Mouse (Mus musculus): Measurements from ENCODE around the gene C4b. TPM values are rescaled to one million over a fixed set of nuclear protein-coding genes. Genes with fewer than 3 reads are reported as not detected.

The C4b gene
- polyA plus RNA-seq, 1 experiment from 2014 or later = not detected

Small RNA genes within 50 kb of the gene (microRNA-seq; reads per million reads assigned to microRNA genes)
- gene Gm27471 = not detected

Other genes starting within 250 kb of the C4b start
- gene Btnl6, start 226.5 kb downstream of the C4b start, polyA plus RNA-seq (2016; fragmentation: Nextera tagmentation; extraction: Ambion mirVana) = not detected in 2 replicates
- gene Notch4, start 179.6 kb downstream of the C4b start, polyA plus RNA-seq (2016; fragmentation: Nextera tagmentation; extraction: Ambion mirVana) = 6.9 and 9.5 TPM in 2 replicates
- gene Gpsm3, start 154.1 kb downstream of the C4b start, polyA plus RNA-seq (2016; fragmentation: Nextera tagmentation; extraction: Ambion mirVana) = 2.0 and 2.7 TPM in 2 replicates
- 16.6 and 17.8 TPM in 2 replicates for gene Pbx2, start 152.6 kb downstream of the C4b start, polyA plus RNA-seq (2016; fragmentation: Nextera tagmentation; extraction: Ambion mirVana)
- gene Ager, start 146.0 kb downstream of the C4b start, polyA plus RNA-seq (2016; fragmentation: Nextera tagmentation; extraction: Ambion mirVana) = 2.6 and 2.9 TPM in 2 replicates
- 241 and 247 TPM in 2 replicates for gene Rnf5, start 140.2 kb downstream of the C4b start, polyA plus RNA-seq (2016; fragmentation: Nextera tagmentation; extraction: Ambion mirVana)
- 70.5 and 73.9 TPM in 2 replicates for gene Agpat1, start 139.6 kb downstream of the C4b start, polyA plus RNA-seq (2016; fragmentation: Nextera tagmentation; extraction: Ambion mirVana)
- 3.2 and 4.6 TPM in 2 replicates for gene Egfl8, start 127.9 kb downstream of the C4b start, polyA plus RNA-seq (2016; fragmentation: Nextera tagmentation; extraction: Ambion mirVana)
- gene Ppt2, start 115.4 kb downstream of the C4b start, polyA plus RNA-seq (2016; fragmentation: Nextera tagmentation; extraction: Ambion mirVana) = 20.3 and 21.2 TPM in 2 replicates
- 2.9 and 3.9 TPM in 2 replicates for gene Prrt1, start 114.3 kb downstream of the C4b start, polyA plus RNA-seq (2016; fragmentation: Nextera tagmentation; extraction: Ambion mirVana)
- gene Fkbpl, start 99.1 kb downstream of the C4b start, polyA plus RNA-seq (2016; fragmentation: Nextera tagmentation; extraction: Ambion mirVana) = 13.9 and 14.6 TPM in 2 replicates
- 107 and 109 TPM in 2 replicates for gene Atf6b, start 96.7 kb downstream of the C4b start, polyA plus RNA-seq (2016; fragmentation: Nextera tagmentation; extraction: Ambion mirVana)
- 0.03 and 0.04 TPM in 2 replicates for gene Tnxb, start 73.3 kb downstream of the C4b start, polyA plus RNA-seq (2016; fragmentation: Nextera tagmentation; extraction: Ambion mirVana)
- gene Cyp21a1, start 60.7 kb upstream of the C4b start, polyA plus RNA-seq (2016; fragmentation: Nextera tagmentation; extraction: Ambion mirVana) = not detected in 2 replicates
- 28.6 and 32.7 TPM in 2 replicates for gene Stk19, start 93.1 kb upstream of the C4b start, polyA plus RNA-seq (2016; fragmentation: Nextera tagmentation; extraction: Ambion mirVana)
- gene Dxo, start 93.1 kb upstream of the C4b start, polyA plus RNA-seq (2016; fragmentation: Nextera tagmentation; extraction: Ambion mirVana) = 72.9 and 77.6 TPM in 2 replicates
- gene Skiv2l, start 106.3 kb upstream of the C4b start, polyA plus RNA-seq (2016; fragmentation: Nextera tagmentation; extraction: Ambion mirVana) = 61.8 and 64.8 TPM in 2 replicates
- 124 and 133 TPM in 2 replicates for gene Nelfe, start 106.5 kb upstream of the C4b start, polyA plus RNA-seq (2016; fragmentation: Nextera tagmentation; extraction: Ambion mirVana)
- gene Cfb, start 118.6 kb upstream of the C4b start, polyA plus RNA-seq (2016; fragmentation: Nextera tagmentation; extraction: Ambion mirVana) = 2.9 and 3.6 TPM in 2 replicates
- 9.2 and 10.4 TPM in 2 replicates for gene Zbtb12, start 135.6 kb upstream of the C4b start, polyA plus RNA-seq (2016; fragmentation: Nextera tagmentation; extraction: Ambion mirVana)
- gene Gm20547, start 138.2 kb upstream of the C4b start, polyA plus RNA-seq (2016; fragmentation: Nextera tagmentation; extraction: Ambion mirVana) = not detected in 2 replicates
- gene C2, start 154.4 kb upstream of the C4b start, polyA plus RNA-seq (2016; fragmentation: Nextera tagmentation; extraction: Ambion mirVana) = 1.3 and 1.6 TPM in 2 replicates
- gene Ehmt2, start 154.6 kb upstream of the C4b start, polyA plus RNA-seq (2016; fragmentation: Nextera tagmentation; extraction: Ambion mirVana) = 111 and 114 TPM in 2 replicates
- gene Slc44a4, start 170.6 kb upstream of the C4b start, polyA plus RNA-seq (2016; fragmentation: Nextera tagmentation; extraction: Ambion mirVana) = not detected in 2 replicates
- gene Neu1, start 187.4 kb upstream of the C4b start, polyA plus RNA-seq (2016; fragmentation: Nextera tagmentation; extraction: Ambion mirVana) = 16.2 and 16.9 TPM in 2 replicates
- gene Hspa1b, start 215.4 kb upstream of the C4b start, polyA plus RNA-seq (2016; fragmentation: Nextera tagmentation; extraction: Ambion mirVana) = 0.11 and 0.21 TPM in 2 replicates
- gene Gm20481, start 226.0 kb upstream of the C4b start, polyA plus RNA-seq (2016; fragmentation: Nextera tagmentation; extraction: Ambion mirVana) = not detected in 2 replicates
- gene Hspa1a, start 228.3 kb upstream of the C4b start, polyA plus RNA-seq (2016; fragmentation: Nextera tagmentation; extraction: Ambion mirVana) = 2.0 and 2.3 TPM in 2 replicates
- 1.2 and 1.3 TPM in 2 replicates for gene Hspa1l, start 228.8 kb upstream of the C4b start, polyA plus RNA-seq (2016; fragmentation: Nextera tagmentation; extraction: Ambion mirVana)
- gene Lsm2, start 238.0 kb upstream of the C4b start, polyA plus RNA-seq (2016; fragmentation: Nextera tagmentation; extraction: Ambion mirVana) = 226 and 238 TPM in 2 replicates